Mouse (Mus musculus): Measurements from ENCODE around the gene Baiap2. TPM values are rescaled to one million over a fixed set of nuclear protein-coding genes. Genes with fewer than 3 reads are reported as not detected.

The Baiap2 gene
- polyA plus RNA-seq, 1 experiment = 41.5 TPM

GRCm38 (mm10) chr11:120026941-120027340 is 84.4 kb downstream of the Baiap2 start:
- no peak overlapping the region for H3ac ChIP-seq (ENCODE audit: control insufficient read depth, insufficient read length, low read depth)
- no peak overlapping the region for H3K4me3 ChIP-seq (ENCODE audit: insufficient read depth, poor library complexity, severe bottlenecking)
- TF ChIP-seq MAX (IDR thresholded peaks at IDR 0.05) = no peak
- TF ChIP-seq USF1 (IDR thresholded peaks at IDR 0.05; ENCODE audit: low read depth) = no peak
- no peak for TF ChIP-seq CEBPB (IDR thresholded peaks at IDR 0.05; ENCODE audit: low read depth)
- no peak for TF ChIP-seq FOSL1 (IDR thresholded peaks at IDR 0.05; ENCODE audit: insufficient read depth, low read length, poor library complexity, severe bottlenecking)
- TF ChIP-seq CTCF (IDR thresholded peaks at IDR 0.05; ENCODE audit: control insufficient read depth, insufficient read depth, insufficient read length) = no peak
- TF ChIP-seq MYOD1 (IDR thresholded peaks at IDR 0.05; ENCODE audit: control insufficient read depth, insufficient read length, low read depth) = no peak
- TF ChIP-seq MYOG (IDR thresholded peaks at IDR 0.05; ENCODE audit: control insufficient read depth, extremely low read depth, insufficient read length) = no peak
- no peaks in the 10 kb centered on the region for H3K79me2 ChIP-seq (ENCODE audit: control insufficient read depth, insufficient read depth)
- H3K79me3 ChIP-seq (ENCODE audit: low read depth) = no peaks in the 10 kb centered on the region
- H3K36me3 ChIP-seq (ENCODE audit: control insufficient read depth, insufficient read depth) = no peaks in the 10 kb centered on the region
- peaks cover 31% of the 10 kb centered on the region for H3K27me3 ChIP-seq (ENCODE audit: control insufficient read depth, insufficient read depth, insufficient read length)

- TF ChIP-seq USF1 (IDR thresholded peaks at IDR 0.05; ENCODE audit: low read depth) (no peak), MAX (IDR thresholded peaks at IDR 0.05) (no peak), MYOG (IDR thresholded peaks at IDR 0.05; ENCODE audit: control insufficient read depth, extremely low read depth, insufficient read length) (no peak), CEBPB (IDR thresholded peaks at IDR 0.05; ENCODE audit: low read depth) (no peak), CTCF (IDR thresholded peaks at IDR 0.05; ENCODE audit: control insufficient read depth, insufficient read depth, insufficient read length) (no peak), FOSL1 (IDR thresholded peaks at IDR 0.05; ENCODE audit: insufficient read depth, low read length, poor library complexity, severe bottlenecking) (no peak), MYOD1 (IDR thresholded peaks at IDR 0.05; ENCODE audit: control insufficient read depth, insufficient read length, low read depth) (no peak)
- H3K79me3 ChIP-seq (ENCODE audit: low read depth) = no peaks in the 10 kb centered on the region
- no peak overlapping the region for H3ac ChIP-seq (ENCODE audit: control insufficient read depth, insufficient read length, low read depth)
- H3K4me3 ChIP-seq (ENCODE audit: insufficient read depth, poor library complexity, severe bottlenecking) = no peak overlapping the region
- H3K79me2 ChIP-seq (ENCODE audit: control insufficient read depth, insufficient read depth) = no peaks in the 10 kb centered on the region
- no peaks in the 10 kb centered on the region for H3K36me3 ChIP-seq (ENCODE audit: control insufficient read depth, insufficient read depth)
- peaks cover 30% of the 10 kb centered on the region for H3K27me3 ChIP-seq (ENCODE audit: control insufficient read depth, insufficient read depth, insufficient read length)
These were observed 85.9 kb downstream of the Baiap2 start for GRCm38 (mm10) chr11:120028319-120029092.

GRCm38 (mm10) chr11:120029431-120030144 is 87.0 kb downstream of the Baiap2 start:
- no peak for TF ChIP-seq MAX (IDR thresholded peaks at IDR 0.05)
- no peak for TF ChIP-seq FOSL1 (IDR thresholded peaks at IDR 0.05; ENCODE audit: insufficient read depth, low read length, poor library complexity, severe bottlenecking)
- no peak for TF ChIP-seq CTCF (IDR thresholded peaks at IDR 0.05; ENCODE audit: control insufficient read depth, insufficient read depth, insufficient read length)
- no peak for TF ChIP-seq CEBPB (IDR thresholded peaks at IDR 0.05; ENCODE audit: low read depth)
- TF ChIP-seq MYOD1 (IDR thresholded peaks at IDR 0.05; ENCODE audit: control insufficient read depth, insufficient read length, low read depth) = no peak
- H3K27me3 ChIP-seq (ENCODE audit: control insufficient read depth, insufficient read depth, insufficient read length) = peaks cover 28% of the 10 kb centered on the region
- H3K4me3 ChIP-seq (ENCODE audit: insufficient read depth, poor library complexity, severe bottlenecking) = no peak overlapping the region
- H3K79me3 ChIP-seq (ENCODE audit: low read depth) = no peaks in the 10 kb centered on the region
- H3K79me2 ChIP-seq (ENCODE audit: control insufficient read depth, insufficient read depth) = no peaks in the 10 kb centered on the region
- H3K36me3 ChIP-seq (ENCODE audit: control insufficient read depth, insufficient read depth) = no peaks in the 10 kb centered on the region
- H3ac ChIP-seq (ENCODE audit: control insufficient read depth, insufficient read length, low read depth) = no peak overlapping the region

- Histone ChIP-seq H3K4me3 (ENCODE audit: insufficient read depth, poor library complexity, severe bottlenecking) (no peak overlapping the region), H3K36me3 (ENCODE audit: control insufficient read depth, insufficient read depth) (no peaks in the 10 kb centered on the region), H3K79me2 (ENCODE audit: control insufficient read depth, insufficient read depth) (no peaks in the 10 kb centered on the region), H3K27me3 (ENCODE audit: control insufficient read depth, insufficient read depth, insufficient read length) (peaks cover 23% of the 10 kb centered on the region), H3ac (ENCODE audit: control insufficient read depth, insufficient read length, low read depth) (no peak overlapping the region), H3K79me3 (ENCODE audit: low read depth) (no peaks in the 10 kb centered on the region)
- no peak for TF ChIP-seq MYOD1 (IDR thresholded peaks at IDR 0.05; ENCODE audit: control insufficient read depth, insufficient read length, low read depth)
- TF ChIP-seq CEBPB (IDR thresholded peaks at IDR 0.05; ENCODE audit: low read depth) = no peak
- TF ChIP-seq CTCF (IDR thresholded peaks at IDR 0.05; ENCODE audit: control insufficient read depth, insufficient read depth, insufficient read length) = no peak
- no peak for TF ChIP-seq USF1 (IDR thresholded peaks at IDR 0.05; ENCODE audit: low read depth)
These were observed 87.8 kb downstream of the Baiap2 start for GRCm38 (mm10) chr11:120030145-120030901.

- Histone ChIP-seq H3ac (ENCODE audit: control insufficient read depth, insufficient read length, low read depth) (no peak overlapping the region), H3K27me3 (ENCODE audit: control insufficient read depth, insufficient read depth, insufficient read length) (peaks cover 27% of the 10 kb centered on the region), H3K36me3 (ENCODE audit: control insufficient read depth, insufficient read depth) (no peaks in the 10 kb centered on the region), H3K4me3 (ENCODE audit: insufficient read depth, poor library complexity, severe bottlenecking) (no peak overlapping the region), H3K79me2 (ENCODE audit: control insufficient read depth, insufficient read depth) (no peaks in the 10 kb centered on the region), H3K79me3 (ENCODE audit: low read depth) (no peaks in the 10 kb centered on the region)
- no peak for TF ChIP-seq MYOD1 (IDR thresholded peaks at IDR 0.05; ENCODE audit: control insufficient read depth, insufficient read length, low read depth)
These were observed 89.5 kb downstream of the Baiap2 start for GRCm38 (mm10) chr11:120032052-120032451.
